Mouse (Mus musculus) frontal cortex, postnatal 36 days (tissue): ENCODE data around the gene Hba-a2.

Experiments used
- DNase-seq, 2 experiments: peaks; one replicate each; pipeline ENCODE4 v3.0.0; 2022; ENCODE audit warnings: low spot score in 2 of 2

Gene Hba-a2

GRCm38 (mm10) chr11:32320507-32321195 lies 24.4 kb downstream of the Hba-a2 start:
- no peak for DNase-seq

- DNase-seq = peak; percentile 54 to 76
Observed at GRCm38 (mm10) chr11:32321196-32321565, 24.9 kb downstream of the Hba-a2 start.

GRCm38 (mm10) chr11:32324609-32325008 lies 28.3 kb downstream of the Hba-a2 start:
- DNase-seq = peak; percentile 84 to 91

DNA sequence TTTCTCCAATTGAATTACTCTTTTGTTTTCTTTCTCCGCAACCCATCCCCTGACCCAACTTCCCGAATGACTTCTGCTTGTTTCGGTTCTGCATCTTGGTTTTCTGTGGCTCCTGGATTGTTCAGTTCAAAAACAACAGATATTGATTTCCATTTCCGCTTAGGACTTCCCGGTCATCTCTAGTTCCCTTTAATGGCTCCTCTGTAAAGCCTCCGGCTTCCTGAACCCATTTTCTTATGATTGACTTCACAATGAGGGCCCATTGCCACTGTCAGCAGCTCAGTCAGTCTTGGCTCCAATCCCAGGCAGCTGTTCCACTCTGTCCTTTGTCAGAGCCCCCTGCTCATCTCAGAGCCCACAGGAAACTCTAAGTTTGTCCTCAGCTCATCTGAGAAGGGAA lies 34.8 kb downstream of the Hba-a2 start:
- no peak for DNase-seq

- no peak for DNase-seq
Observed at GRCm38 (mm10) chr11:32331861-32332260, 35.6 kb downstream of the Hba-a2 start.

DNA sequence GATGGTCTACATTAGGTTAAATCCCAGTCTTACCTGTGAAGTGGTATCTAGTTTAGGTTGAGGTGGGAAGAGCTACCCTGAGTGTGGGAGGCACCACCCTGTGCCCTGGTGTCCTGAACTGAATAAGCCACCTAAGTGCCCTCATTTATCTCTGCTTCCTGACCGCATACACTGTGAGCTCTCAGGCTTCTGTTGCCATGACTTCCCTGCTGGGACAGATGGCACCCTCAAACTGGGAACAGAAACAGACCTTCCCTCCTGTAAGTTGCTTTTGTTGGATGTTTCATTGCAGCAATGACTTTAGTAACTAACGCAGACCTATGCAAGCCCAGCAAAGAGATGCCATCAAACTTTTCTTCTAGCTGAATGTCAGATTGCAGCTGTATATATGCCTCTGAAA lies 36.9 kb downstream of the Hba-a2 start:
- DNase-seq = no peak

DNA sequence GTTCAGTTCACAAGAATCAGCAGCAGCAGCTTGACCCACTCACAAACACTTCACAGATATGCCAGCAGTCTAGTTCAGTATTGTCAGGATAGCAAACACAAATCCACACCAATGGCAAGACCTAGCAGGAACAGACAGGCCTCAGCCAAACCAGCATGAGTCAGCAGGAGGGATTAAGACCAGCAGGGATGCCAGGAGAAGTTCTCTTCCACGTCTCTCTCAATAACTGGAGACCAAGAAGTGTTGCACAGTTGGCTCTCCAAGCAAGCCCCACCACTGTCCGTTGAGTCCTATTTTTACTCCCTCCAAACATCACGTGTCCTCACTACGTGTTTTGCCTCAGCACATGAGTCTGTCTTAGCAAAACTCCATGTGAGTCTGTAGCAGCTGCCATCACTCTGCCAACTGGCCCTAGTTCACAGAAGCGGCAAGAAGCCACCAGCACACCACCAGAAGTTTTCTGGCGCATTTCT lies 40.2 kb downstream of the Hba-a2 start:
- DNase-seq = no peak

DNA sequence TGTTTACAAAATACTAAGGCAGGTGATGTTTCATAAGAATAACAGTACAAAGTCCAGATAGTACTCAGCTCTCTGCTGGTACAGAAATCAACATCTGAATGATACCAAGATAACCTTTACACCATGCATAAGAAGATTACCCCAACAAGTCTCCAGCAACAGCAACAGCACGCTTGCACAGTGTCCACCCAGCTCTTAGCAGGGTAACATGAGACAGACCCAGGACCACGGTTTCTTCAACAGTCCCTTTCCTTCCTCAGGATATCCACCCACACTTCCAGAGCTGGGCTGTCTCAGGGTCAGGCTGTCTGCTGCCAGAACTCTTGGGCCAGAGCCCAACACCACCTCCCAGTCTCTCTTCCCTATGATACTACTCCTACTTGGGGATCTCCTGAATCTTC lies 42.8 kb downstream of the Hba-a2 start:
- DNase-seq = no peak

DNA sequence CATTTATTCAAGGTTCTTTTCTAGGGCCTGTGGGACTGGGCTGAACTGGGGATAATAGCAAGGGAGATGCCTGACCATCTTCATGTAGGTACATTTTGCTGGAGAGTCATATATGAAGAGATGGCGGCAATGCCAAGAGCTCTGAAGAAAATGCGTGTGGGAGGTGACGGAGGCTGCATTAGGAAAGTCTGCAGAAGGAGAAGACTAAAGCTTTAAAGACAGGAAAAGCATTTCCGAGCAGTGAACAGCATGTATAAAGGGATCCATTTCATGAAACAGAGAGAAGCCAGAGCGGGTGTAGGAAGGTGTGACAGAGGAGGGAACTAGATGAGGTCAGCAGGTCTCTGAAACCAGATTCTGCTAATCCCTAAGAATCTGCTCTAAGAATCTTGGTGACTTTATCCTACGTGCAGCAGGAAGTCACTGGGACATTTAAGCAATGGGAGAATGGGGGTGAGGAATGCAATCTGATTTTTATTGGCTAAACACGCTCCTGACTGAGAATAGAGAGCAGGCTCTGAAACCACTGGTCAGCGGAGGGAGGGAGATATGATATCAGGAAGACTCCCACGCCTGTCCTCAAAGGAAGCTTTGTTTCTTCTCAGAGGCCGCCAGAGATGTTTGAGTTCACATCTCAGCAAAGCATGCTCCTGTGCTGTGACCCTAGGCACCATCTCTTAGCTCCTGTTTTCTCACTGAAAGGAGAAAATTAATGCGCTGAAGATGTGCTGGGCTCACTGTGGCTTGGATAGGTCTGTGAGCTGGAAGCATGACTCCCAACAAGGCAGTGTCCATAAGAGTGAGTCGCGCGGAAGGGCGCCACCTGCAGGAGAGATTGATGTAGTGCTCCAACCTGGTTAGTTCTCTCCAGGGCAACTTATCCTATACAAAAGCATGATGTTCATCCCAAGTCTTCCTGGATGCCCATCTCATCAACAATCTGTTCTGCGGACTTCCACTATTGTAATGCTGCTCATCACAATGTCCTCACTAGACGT lies 44.5 kb downstream of the Hba-a2 start:
- DNase-seq = peak in 1 of 2 experiments; percentile 75

DNA sequence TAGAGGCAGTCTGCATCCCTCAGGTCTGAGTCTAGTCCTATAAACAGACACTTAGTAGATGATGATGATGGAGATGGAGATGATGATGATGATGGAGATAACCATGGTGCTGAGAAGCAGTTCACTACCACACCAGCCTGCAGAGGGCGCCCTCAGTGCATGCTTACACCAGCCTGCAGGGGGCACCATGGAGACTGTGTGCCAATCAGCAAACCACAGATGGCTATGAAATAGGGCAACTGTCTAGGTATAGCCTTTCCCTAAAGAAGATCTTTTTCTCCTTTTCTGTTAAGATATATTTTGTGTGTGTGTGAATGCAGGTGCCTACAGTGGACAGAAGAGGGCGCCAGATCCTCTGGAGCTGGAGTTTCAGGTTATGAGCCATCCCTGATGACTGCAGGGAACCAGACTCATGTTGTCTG lies 46.5 kb downstream of the Hba-a2 start:
- peak in 1 of 2 experiments; percentile 62 for DNase-seq

- no peak for DNase-seq
Observed at GRCm38 (mm10) chr11:32343350-32343749, 47.1 kb downstream of the Hba-a2 start.

- DNase-seq = no peak
Observed at GRCm38 (mm10) chr11:32345504-32346297, 49.4 kb downstream of the Hba-a2 start.
